Mouse (Mus musculus): ENCODE data around the gene Slc39a7. TPM values are rescaled to one million over a fixed set of nuclear protein-coding genes. Genes with fewer than 3 reads are reported as not detected.

The Slc39a7 gene
- polyA plus RNA-seq, 1 experiment from 2014 or later = 179 TPM

DNA sequence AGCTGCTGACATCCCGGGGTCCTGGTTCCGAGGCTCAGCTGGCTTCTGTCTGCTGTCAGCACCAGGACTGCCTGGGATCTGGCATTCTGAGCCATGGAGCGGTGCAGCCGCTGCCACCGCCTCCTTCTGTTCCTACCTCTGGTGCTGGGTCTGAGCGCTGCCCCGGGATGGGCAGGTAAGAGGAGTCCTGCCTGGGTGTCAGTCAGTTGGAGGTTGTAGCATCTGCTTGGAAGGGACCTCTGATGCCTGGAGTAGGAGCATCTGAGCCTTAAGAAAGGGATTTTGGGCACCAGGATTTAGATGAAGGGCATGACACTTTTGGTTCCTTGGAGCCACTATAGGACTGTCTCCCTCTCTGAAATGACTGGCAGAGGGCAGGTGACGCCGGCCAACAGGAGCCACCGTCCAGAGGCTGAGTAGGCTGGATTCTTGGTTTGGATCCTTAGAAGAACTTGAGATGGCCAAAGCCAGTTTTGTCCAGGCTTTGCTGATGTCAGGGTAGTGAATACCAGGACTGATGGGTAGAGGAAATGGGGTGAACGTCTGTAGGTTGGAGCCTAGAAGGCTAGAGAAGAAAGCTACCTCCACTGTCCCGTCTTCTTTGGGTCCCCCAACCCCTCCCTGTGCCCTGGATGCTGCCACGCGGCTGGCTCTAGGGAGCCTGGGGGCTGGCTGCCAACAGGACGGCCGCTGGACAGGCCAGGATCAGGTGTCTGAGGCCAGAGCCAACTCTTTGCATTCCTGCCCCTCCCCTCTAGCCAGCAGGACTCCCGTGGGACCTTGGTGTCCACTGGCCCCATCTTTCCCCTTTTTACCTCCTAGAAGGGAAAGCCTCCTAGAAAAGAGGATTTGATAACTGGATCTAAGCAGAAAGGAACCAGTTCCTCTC, 8.3 kb upstream of the Slc39a7 start:
- WGBS = 22% methylated on average over 17 of the region's 17 CpGs
- ATAC-seq (ENCODE audit: insufficient number of reproducible peaks, insufficient read depth, low FRiP score, low TSS enrichment, low read depth) = no peak
- H3K4me1 ChIP-seq (replicated peaks) = peaks cover 50% of the 10 kb centered on the region
- no peaks in the 10 kb centered on the region for H3K9me3 ChIP-seq
- peaks cover 52% of the 10 kb centered on the region for H3K27me3 ChIP-seq
- peak overlapping the region; percentile 77 for H3K27ac ChIP-seq
- H3K9ac ChIP-seq (replicated peaks) = peak overlapping the region; percentile 48
- H3K4me2 ChIP-seq = peak overlapping the region; percentile 58
- peaks cover 34% of the 10 kb centered on the region for H3K36me3 ChIP-seq
- peak overlapping the region; percentile 38 for H3K4me3 ChIP-seq (replicated peaks)

DNA sequence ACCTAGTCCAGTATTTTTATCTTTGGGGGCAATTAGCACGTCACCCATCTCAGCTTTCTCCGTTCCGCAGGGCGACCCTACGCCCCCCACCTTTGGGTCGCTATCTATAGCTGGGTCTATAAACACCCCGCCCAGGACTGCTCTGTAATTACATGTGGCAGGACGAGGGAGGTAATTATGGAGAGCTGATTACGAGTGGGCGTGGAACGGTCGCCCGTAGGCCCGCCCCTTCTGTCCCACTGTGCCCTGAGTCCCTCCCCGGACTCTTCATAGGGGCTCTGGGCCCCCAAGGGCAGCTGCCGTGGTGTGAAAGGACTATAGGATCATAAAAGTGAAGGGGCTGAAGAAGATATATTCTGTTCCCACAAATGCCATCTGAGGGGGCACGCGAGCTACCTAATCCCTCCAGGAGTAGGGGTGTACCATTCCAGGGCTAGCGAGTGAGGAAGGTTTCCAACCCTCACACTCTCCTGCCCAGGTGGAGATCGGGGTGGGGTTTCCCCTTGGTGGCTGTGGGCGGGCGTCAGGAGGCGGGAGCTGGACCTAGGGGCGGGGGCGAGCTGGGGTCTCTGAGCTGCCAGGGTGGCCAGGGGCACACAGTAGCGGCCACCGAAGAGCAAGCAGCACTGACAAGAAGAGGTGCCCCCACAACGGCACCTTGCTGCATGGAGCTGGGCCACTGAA, 7.5 kb upstream of the Slc39a7 start, which contains the start of gene Col11a2:
Col11a2 (plus strand) TSS at position 560 of the 684 bp plus-strand sequence.
- Histone ChIP-seq H3K36me3 (peaks cover 41% of the 10 kb centered on the region), H3K4me2 (peak within 1 kb of the TSS; percentile 58), H3K4me3 (replicated peaks) (peak within 1 kb of the TSS; percentile 38), H3K9me3 (no peaks in the 10 kb centered on the region), H3K27ac (peak within 1 kb of the TSS; percentile 77), H3K9ac (replicated peaks) (peak within 1 kb of the TSS; percentile 48), H3K4me1 (replicated peaks) (peaks cover 50% of the 10 kb centered on the region), H3K27me3 (peaks cover 52% of the 10 kb centered on the region)
- peak; percentile 35; the same call in 1 of the 2 replicates for ATAC-seq (ENCODE audit: insufficient number of reproducible peaks, insufficient read depth, low FRiP score, low TSS enrichment, low read depth)
- 5% methylated on average over 28 of the region's 28 CpGs for WGBS

DNA sequence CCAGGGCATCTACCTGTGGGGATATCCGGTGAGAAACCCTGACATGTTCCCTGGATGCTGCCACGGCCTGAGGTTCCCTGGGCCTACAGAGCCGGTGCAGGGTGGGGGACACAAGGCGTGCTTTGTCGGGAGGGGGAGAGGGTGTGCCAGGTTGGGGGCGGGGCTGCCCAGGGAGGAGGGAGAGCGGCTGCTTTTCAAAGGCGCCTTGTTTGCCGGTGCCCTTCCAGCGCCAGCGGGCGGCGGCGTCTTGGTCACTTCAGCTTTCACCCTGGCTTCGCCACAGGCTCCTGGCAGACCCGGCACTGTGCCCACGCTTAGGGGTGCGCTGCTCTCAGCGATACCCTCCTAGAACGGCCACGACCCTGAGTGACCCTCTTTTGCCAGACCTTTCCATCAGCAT, 7.0 kb upstream of the Slc39a7 start:
- Histone ChIP-seq H3K4me1 (replicated peaks) (peaks cover 51% of the 10 kb centered on the region), H3K4me2 (peak overlapping the region; percentile 58), H3K27ac (peak overlapping the region; percentile 77), H3K9ac (replicated peaks) (peak overlapping the region; percentile 48), H3K9me3 (no peaks in the 10 kb centered on the region), H3K4me3 (replicated peaks) (peak overlapping the region; percentile 38), H3K36me3 (peaks cover 47% of the 10 kb centered on the region), H3K27me3 (peaks cover 52% of the 10 kb centered on the region)
- ATAC-seq (ENCODE audit: insufficient number of reproducible peaks, insufficient read depth, low FRiP score, low TSS enrichment, low read depth) = peak; percentile 11; the same call in 1 of the 2 replicates
- WGBS = 9% methylated on average over 21 of the region's 21 CpGs

DNA sequence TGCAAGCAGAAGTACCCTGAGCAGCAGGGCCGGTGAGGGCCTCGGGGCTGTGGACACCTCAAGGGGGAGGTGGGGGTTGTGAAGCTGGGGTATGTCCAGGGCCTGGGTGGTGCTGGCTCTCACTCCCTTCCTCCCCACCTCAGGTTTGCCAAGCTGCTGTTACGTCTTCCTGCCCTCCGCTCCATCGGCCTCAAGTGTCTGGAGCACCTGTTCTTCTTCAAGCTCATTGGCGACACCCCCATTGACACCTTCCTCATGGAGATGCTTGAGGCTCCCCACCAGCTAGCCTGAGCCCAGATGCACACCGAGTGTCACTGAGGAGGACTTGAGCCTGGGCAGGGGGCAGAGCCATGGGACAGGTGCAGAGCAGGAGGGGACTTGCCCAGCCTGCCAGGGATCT, 5.8 kb upstream of the Slc39a7 start:
- Histone ChIP-seq H3K27ac (no peak overlapping the region), H3K4me1 (replicated peaks) (peaks cover 61% of the 10 kb centered on the region), H3K36me3 (peaks cover 50% of the 10 kb centered on the region), H3K9ac (replicated peaks) (no peak overlapping the region), H3K4me3 (replicated peaks) (no peak overlapping the region), H3K27me3 (peaks cover 45% of the 10 kb centered on the region), H3K4me2 (no peak overlapping the region), H3K9me3 (no peaks in the 10 kb centered on the region)
- WGBS = 91% methylated on average over 7 of the region's 7 CpGs
- no peak for ATAC-seq (ENCODE audit: insufficient number of reproducible peaks, insufficient read depth, low FRiP score, low TSS enrichment, low read depth)

DNA sequence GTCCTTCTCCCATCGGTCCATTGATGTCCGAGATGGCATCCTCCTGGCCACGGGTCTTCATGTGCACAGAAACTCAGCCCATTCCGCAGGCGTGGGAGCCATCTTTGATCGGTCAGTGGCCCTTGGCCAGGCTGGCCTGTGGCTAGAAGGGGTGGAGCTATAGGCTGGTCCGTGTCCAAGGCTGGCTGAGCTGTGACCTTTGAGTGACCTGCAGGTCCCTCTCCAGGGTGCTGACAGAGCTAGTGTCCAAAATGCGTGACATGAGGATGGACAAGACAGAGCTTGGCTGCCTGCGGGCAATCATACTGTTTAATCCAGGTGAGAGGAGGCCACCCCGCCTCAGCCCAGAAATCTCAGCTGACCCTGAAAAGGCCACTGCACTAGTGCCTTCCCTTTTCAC, 5.2 kb upstream of the Slc39a7 start:
- Histone ChIP-seq H3K4me1 (replicated peaks) (peaks cover 55% of the 10 kb centered on the region), H3K27ac (no peak overlapping the region), H3K9ac (replicated peaks) (no peak overlapping the region), H3K27me3 (peaks cover 39% of the 10 kb centered on the region), H3K36me3 (peaks cover 50% of the 10 kb centered on the region), H3K4me2 (no peak overlapping the region), H3K9me3 (no peaks in the 10 kb centered on the region), H3K4me3 (replicated peaks) (no peak overlapping the region)
- WGBS = 83% methylated on average over 10 of the region's 10 CpGs
- ATAC-seq (ENCODE audit: insufficient number of reproducible peaks, insufficient read depth, low FRiP score, low TSS enrichment, low read depth) = no peak

DNA sequence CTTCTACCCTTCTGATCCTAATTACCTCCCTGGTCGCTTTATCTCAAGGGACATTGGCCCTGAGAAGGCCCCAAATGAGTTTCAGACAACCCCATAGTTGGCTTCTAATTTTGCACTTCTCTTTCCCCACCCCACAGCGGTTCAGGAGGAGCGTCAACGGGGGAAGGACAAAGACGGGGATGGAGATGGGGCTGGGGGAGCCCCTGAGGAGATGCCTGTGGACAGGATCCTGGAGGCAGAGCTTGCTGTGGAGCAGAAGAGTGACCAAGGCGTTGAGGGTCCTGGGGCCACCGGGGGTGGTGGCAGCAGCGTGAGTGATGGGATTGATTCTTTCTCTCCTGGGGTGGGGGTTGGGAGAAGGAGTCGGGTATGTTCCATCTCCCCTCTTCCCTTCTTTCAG, 4.0 kb upstream of the Slc39a7 start:
- no peak for ATAC-seq (ENCODE audit: insufficient number of reproducible peaks, insufficient read depth, low FRiP score, low TSS enrichment, low read depth)
- peaks cover 48% of the 10 kb centered on the region for H3K4me1 ChIP-seq (replicated peaks)
- no peak overlapping the region for H3K4me3 ChIP-seq (replicated peaks)
- no peak overlapping the region for H3K9ac ChIP-seq (replicated peaks)
- peaks cover 53% of the 10 kb centered on the region for H3K36me3 ChIP-seq
- no peaks in the 10 kb centered on the region for H3K9me3 ChIP-seq
- no peak overlapping the region for H3K4me2 ChIP-seq
- WGBS = 89% methylated on average over 9 of the region's 9 CpGs
- H3K27me3 ChIP-seq = peaks cover 30% of the 10 kb centered on the region
- no peak overlapping the region for H3K27ac ChIP-seq

DNA sequence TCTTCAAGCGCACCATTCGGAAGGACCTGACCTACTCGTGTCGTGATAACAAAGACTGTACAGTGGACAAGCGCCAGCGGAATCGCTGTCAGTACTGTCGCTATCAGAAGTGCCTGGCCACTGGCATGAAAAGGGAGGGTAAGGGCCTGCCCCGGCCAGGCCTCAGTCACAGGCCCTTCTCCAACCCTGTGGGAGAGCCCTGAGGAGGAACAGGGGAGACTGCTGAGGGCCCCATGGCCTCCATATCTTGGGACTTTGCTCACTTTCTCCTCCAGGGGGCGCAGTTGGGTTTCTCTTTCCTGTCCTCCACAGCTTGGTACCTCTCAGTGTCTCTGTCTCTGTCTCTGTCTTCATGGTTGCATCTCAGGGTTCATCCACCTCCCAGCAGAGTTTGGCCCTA, 2.6 kb upstream of the Slc39a7 start:
- Histone ChIP-seq H3K4me2 (no peak overlapping the region), H3K27me3 (peaks cover 16% of the 10 kb centered on the region), H3K9me3 (no peaks in the 10 kb centered on the region), H3K4me3 (replicated peaks) (peak overlapping the region; percentile 5; the same call in 1 of the 2 replicates), H3K36me3 (peaks cover 67% of the 10 kb centered on the region), H3K4me1 (replicated peaks) (peaks cover 48% of the 10 kb centered on the region), H3K27ac (no peak overlapping the region), H3K9ac (replicated peaks) (no peak overlapping the region)
- WGBS = 79% methylated on average over 10 of the region's 10 CpGs
- ATAC-seq (ENCODE audit: insufficient number of reproducible peaks, insufficient read depth, low FRiP score, low TSS enrichment, low read depth) = no peak

DNA sequence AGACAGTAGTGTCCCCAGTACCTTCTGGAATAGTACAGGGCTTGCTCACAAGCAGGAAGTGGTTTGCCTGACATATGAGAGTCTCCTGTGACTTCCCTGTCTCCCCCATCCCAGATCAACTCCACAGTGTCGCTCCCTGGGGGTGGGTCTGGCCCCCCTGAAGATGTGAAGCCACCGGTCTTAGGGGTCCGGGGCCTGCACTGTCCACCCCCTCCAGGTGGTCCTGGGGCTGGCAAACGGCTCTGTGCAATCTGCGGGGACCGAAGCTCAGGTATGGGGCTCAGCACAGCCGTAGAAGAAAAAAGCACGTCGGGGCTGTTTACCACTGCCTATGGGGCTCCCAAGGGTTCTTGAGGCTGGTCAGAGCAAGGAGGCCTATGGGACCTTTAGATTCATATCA, 2.0 kb upstream of the Slc39a7 start:
- H3K36me3 ChIP-seq = peaks cover 73% of the 10 kb centered on the region
- H3K9ac ChIP-seq (replicated peaks) = no peak overlapping the region
- H3K4me2 ChIP-seq = peak overlapping the region; percentile 99
- no peak for ATAC-seq (ENCODE audit: insufficient number of reproducible peaks, insufficient read depth, low FRiP score, low TSS enrichment, low read depth)
- peaks cover 10% of the 10 kb centered on the region for H3K27me3 ChIP-seq
- peak overlapping the region; percentile 88; the same call in 1 of the 2 replicates for H3K4me3 ChIP-seq (replicated peaks)
- H3K27ac ChIP-seq = no peak overlapping the region
- WGBS = 91% methylated on average over 9 of the region's 9 CpGs
- H3K9me3 ChIP-seq = no peaks in the 10 kb centered on the region
- H3K4me1 ChIP-seq (replicated peaks) = peaks cover 47% of the 10 kb centered on the region

DNA sequence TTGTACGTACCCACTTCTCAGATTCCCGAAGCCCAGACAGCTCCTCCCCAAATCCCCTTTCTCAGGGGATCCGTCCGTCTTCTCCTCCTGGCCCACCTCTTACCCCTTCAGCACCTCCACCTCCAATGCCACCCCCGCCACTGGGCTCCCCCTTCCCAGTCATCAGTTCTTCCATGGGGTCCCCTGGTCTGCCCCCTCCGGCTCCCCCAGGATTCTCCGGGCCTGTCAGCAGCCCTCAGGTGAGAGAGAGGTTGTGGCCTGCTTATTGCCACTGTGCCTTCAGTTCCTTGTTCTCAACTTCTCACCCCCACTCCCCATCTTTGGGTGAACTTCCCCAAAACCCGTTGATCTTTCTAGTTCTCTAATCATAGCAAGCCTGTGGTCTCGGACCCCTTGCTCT, 1.3 kb upstream of the Slc39a7 start:
- peak overlapping the region; percentile 29 for H3K27ac ChIP-seq

DNA sequence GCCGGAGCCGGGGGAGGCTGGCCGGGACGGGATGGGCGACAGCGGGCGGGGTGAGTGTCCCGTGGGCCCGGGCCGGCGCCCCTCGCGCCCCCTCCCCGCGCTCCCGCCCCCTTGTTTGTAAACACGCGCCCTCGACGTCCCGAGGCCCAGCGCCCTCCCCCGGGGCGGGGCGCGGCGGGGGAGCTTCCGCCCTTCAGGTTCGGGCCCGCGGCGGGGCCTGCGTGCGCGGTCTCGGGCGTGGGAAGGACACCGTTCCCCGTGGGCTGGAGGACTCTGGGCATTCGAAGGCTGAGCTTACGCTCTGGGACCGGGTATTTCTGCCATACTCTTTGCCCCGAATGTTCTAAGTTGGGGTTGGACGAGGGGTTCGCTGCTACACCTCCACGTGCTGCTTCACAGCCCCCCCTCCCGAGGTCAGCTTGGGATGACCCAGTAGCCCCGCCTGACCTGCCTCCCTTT, 721 bp upstream of the Slc39a7 start:
- Histone ChIP-seq H3K9ac (replicated peaks) (peak overlapping the region; percentile 94), H3K4me1 (replicated peaks) (peaks cover 44% of the 10 kb centered on the region), H3K36me3 (peaks cover 67% of the 10 kb centered on the region), H3K27me3 (no peaks in the 10 kb centered on the region), H3K4me3 (replicated peaks) (peak overlapping the region; percentile 88), H3K27ac (peak overlapping the region; percentile 95), H3K4me2 (peak overlapping the region; percentile 99), H3K9me3 (no peaks in the 10 kb centered on the region)
- no peak for ATAC-seq (ENCODE audit: insufficient number of reproducible peaks, insufficient read depth, low FRiP score, low TSS enrichment, low read depth)
- 0% methylated on average over 25 of the region's 48 CpGs for WGBS

More for the DNA sequence above, 1.3 kb upstream of the Slc39a7 start:
- no peak for ATAC-seq (ENCODE audit: insufficient number of reproducible peaks, insufficient read depth, low FRiP score, low TSS enrichment, low read depth)
- H3K4me1 ChIP-seq (replicated peaks) = peaks cover 47% of the 10 kb centered on the region
- peaks cover 73% of the 10 kb centered on the region for H3K36me3 ChIP-seq
- peak overlapping the region; percentile 99 for H3K4me2 ChIP-seq
- H3K4me3 ChIP-seq (replicated peaks) = peak overlapping the region; percentile 88
- no peaks in the 10 kb centered on the region for H3K9me3 ChIP-seq
- H3K9ac ChIP-seq (replicated peaks) = peak overlapping the region; percentile 94
- WGBS = 57% methylated on average over 9 of the region's 9 CpGs
- peaks cover 4% of the 10 kb centered on the region for H3K27me3 ChIP-seq

DNA sequence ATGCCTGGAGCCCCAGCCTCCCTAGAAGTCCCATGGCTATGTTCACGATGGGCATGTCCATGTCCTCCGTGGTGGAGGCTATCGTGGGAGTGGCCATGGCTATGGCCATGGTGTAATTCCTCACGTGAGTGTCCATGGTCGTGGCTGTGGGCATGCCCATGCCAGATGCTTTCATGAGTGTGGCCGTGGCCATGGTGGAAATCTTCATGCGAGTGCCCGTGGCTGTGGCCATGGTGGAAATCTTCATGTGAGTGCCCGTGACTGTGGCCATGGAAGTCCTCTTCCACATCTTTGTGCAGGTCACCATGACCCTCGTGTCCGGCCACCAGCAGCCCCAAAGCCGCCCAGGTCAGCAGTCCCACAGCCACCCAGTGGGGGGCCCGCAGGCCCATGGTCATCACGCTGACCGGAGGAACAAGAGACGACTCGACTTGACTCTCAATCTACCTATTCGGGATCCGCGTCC, 588 bp downstream of the Slc39a7 start:
- no peak for ATAC-seq (ENCODE audit: insufficient number of reproducible peaks, insufficient read depth, low FRiP score, low TSS enrichment, low read depth)
- peak overlapping the region; percentile 95 for H3K27ac ChIP-seq

More for the DNA sequence above, 588 bp downstream of the Slc39a7 start:
- Histone ChIP-seq H3K27me3 (no peaks in the 10 kb centered on the region), H3K4me2 (peak overlapping the region; percentile 99), H3K36me3 (peaks cover 54% of the 10 kb centered on the region), H3K4me1 (replicated peaks) (peaks cover 57% of the 10 kb centered on the region), H3K9me3 (no peaks in the 10 kb centered on the region), H3K4me3 (replicated peaks) (peak overlapping the region; percentile 88), H3K9ac (replicated peaks) (peak overlapping the region; percentile 94)
- 6% methylated on average over 20 of the region's 20 CpGs for WGBS

Measured in limb, embryonic 12.5 days (tissue).